Comparison of ENCODE assay signal across 22 mouse cellular contexts in genomic region chr2:105220738-105221303, GRCm38 (mm10). TPM values are rescaled to one million over a fixed set of nuclear protein-coding genes. Genes with fewer than 3 reads are reported as not detected.
DNase-seq lines count a peak whose midpoint lies in the region; ATAC-seq lines count a peak whose summit lies in the region.
"Had no signal": no experiment of that assay in that cellular context is flagged by ENCODE, and none has a peak within 500 bp of the region (broad histone marks: within the 10 kb centered on the region; RNA-seq: fewer than 3 reads in every experiment).

No protein-coding gene starts in this region.

- DNase-seq in hindbrain, embryonic 11.5 days (ENCODE audit: low spot score): no peak
- DNase-seq in urinary bladder, postnatal 14 days (ENCODE audit: low spot score): peak; percentile 16
- no peak for DNase-seq in urinary bladder, adult 2 months (ENCODE audit: low spot score)
- peak; percentile 6 for DNase-seq in fibroblast of lung, adult 2 months (ENCODE audit: low read depth)
- no peak for DNase-seq in heart, adult 9 months (ENCODE audit: low spot score in 2 of 2)
- no peak for DNase-seq in layer of hippocampus, postnatal 14 days (ENCODE audit: low spot score in 2 of 2)
- DNase-seq: adrenal gland, adult 2 months; cerebellum, adult 11-12 months; gastrocnemius, postnatal 25 days; heart, postnatal 14 days; lung, adult 2 months; lung, postnatal 36 days; right cerebral cortex, postnatal 14 days; thymus, postnatal 4 days had no signal

- peaks cover 2% of the 10 kb centered on the region; the same call in 1 of the 2 replicates for H3K27me3 ChIP-seq in hindbrain, embryonic 16.5 days (replicated peaks; ENCODE audit: control insufficient read depth, insufficient read depth, low read length)
- peaks cover 5% of the 10 kb centered on the region; the same call in 1 of the 2 replicates for H3K27me3 ChIP-seq in hindbrain, embryonic 11.5 days (ENCODE audit: control insufficient read depth, insufficient read depth, low read length)

- no peak overlapping the region for H3K27ac ChIP-seq in hindbrain, embryonic 16.5 days (ENCODE audit: low read depth, low read length)
- H3K27ac ChIP-seq in hindbrain, embryonic 11.5 days (ENCODE audit: low read depth, low read length): no peak overlapping the region
- H3K27ac ChIP-seq: embryonic facial prominence, embryonic 12.5 days; heart, embryonic 10.5 days; kidney, postnatal 0 days; neural tube, embryonic 12.5 days had no signal

- H3K36me3 ChIP-seq in hindbrain, embryonic 16.5 days (ENCODE audit: control insufficient read depth, insufficient read depth, low read length): no peaks in the 10 kb centered on the region
- H3K36me3 ChIP-seq in hindbrain, embryonic 11.5 days (ENCODE audit: control insufficient read depth, insufficient read depth, low read length): no peaks in the 10 kb centered on the region
- H3K36me3 ChIP-seq: embryonic facial prominence, embryonic 12.5 days; heart, embryonic 10.5 days; neural tube, embryonic 12.5 days had no signal

- peak; percentile 50 for ATAC-seq in hindbrain, embryonic 16.5 days
- no peak for ATAC-seq in hindbrain, embryonic 11.5 days (ENCODE audit: low FRiP score)

- H3K9me3 ChIP-seq in hindbrain, embryonic 16.5 days (ENCODE audit: control insufficient read depth, low read length): no peaks in the 10 kb centered on the region
- H3K9me3 ChIP-seq in hindbrain, embryonic 11.5 days (ENCODE audit: control insufficient read depth, low read length): no peaks in the 10 kb centered on the region
- H3K9me3 ChIP-seq: embryonic facial prominence, embryonic 12.5 days; heart, embryonic 10.5 days; neural tube, embryonic 12.5 days had no signal

- H3K9ac ChIP-seq in hindbrain, embryonic 16.5 days (ENCODE audit: low read depth, low read length): no peak overlapping the region
- H3K9ac ChIP-seq in hindbrain, embryonic 11.5 days (ENCODE audit: low read depth, low read length): no peak overlapping the region
- H3K9ac ChIP-seq: embryonic facial prominence, embryonic 12.5 days; neural tube, embryonic 12.5 days had no signal

- H3K4me1 ChIP-seq in hindbrain, embryonic 16.5 days (ENCODE audit: control insufficient read depth, insufficient read depth, low read depth, low read length): peaks cover 6% of the 10 kb centered on the region; the same call in 1 of the 2 replicates
- H3K4me1 ChIP-seq in hindbrain, embryonic 11.5 days (replicated peaks; ENCODE audit: control insufficient read depth, insufficient read depth, low read length): peaks cover 4% of the 10 kb centered on the region; the same call in 1 of the 2 replicates

- no peak overlapping the region for H3K4me2 ChIP-seq in hindbrain, embryonic 16.5 days (ENCODE audit: low read length)
- no peak overlapping the region for H3K4me2 ChIP-seq in hindbrain, embryonic 11.5 days (replicated peaks; ENCODE audit: low read depth, low read length)
- H3K4me2 ChIP-seq: embryonic facial prominence, embryonic 12.5 days; neural tube, embryonic 12.5 days had no signal

- WGBS in hindbrain, embryonic 16.5 days: 56% methylated on average over 9 of the region's 9 CpGs
- 82% methylated on average over 9 of the region's 9 CpGs for WGBS in hindbrain, embryonic 11.5 days

- no peak overlapping the region for H3K4me3 ChIP-seq in hindbrain, embryonic 16.5 days (ENCODE audit: low read length)
- H3K4me3 ChIP-seq in hindbrain, embryonic 11.5 days (ENCODE audit: low read depth, low read length): no peak overlapping the region
- H3K4me3 ChIP-seq: embryonic facial prominence, embryonic 12.5 days; heart, embryonic 10.5 days; neural tube, embryonic 12.5 days had no signal

RNA-seq across cellular contexts. Expression of gene Them7, which starts 3.3 kb away (rescaled TPM):
- polyA plus RNA-seq in hindbrain, embryonic 16.5 days (2015; fragmentation: Nextera tagmentation; extraction: Ambion mirVana): 0.10 and 0.15 TPM in 2 replicates
- 0.15 and 0.17 TPM in 2 replicates for polyA plus RNA-seq in hindbrain, embryonic 11.5 days (2014; fragmentation: Nextera tagmentation; extraction: Ambion mirVana)
- 0.09 and 0.11 TPM in 2 replicates for polyA plus RNA-seq in urinary bladder, adult 2 months (2012; rRNA removed)
- total RNA-seq in layer of hippocampus, postnatal 14 days (2021): not detected
- total RNA-seq: ES-E14; gastrocnemius, postnatal 25 days; layer of hippocampus, adult 18-20 months; monocyte, adult 5-6 weeks had no signal
- polyA plus RNA-seq: lung, adult 2 months had no signal

Comparison
In these comparisons a context has a peak if more than half of its experiments do, and no peak if none do; other contexts are left out.
1. DNase-seq: peak in urinary bladder, postnatal 14 days (single experiment) and fibroblast of lung, adult 2 months (single experiment); none in hindbrain, embryonic 11.5 days (single experiment), urinary bladder, adult 2 months (single experiment), heart, adult 9 months (0 of 2) and layer of hippocampus, postnatal 14 days (0 of 2).